Mouse (Mus musculus): ENCODE measurements around the gene Ddhd1. TPM values are rescaled to one million over a fixed set of nuclear protein-coding genes. Genes with fewer than 3 reads are reported as not detected.
A peak's percentile ranks its signal among the peaks of the same experiment; 100 is the strongest.

Ddhd1 gene
- polyA plus RNA-seq, 1 experiment from 2014 or later = 9.0 TPM

Small RNAs within 50 kb of the gene (microRNA-seq; reads per million reads assigned to microRNA genes)
- gene Mir5131 = 3.1 reads per million, percentile 12 among the genes with 10 or more reads in this experiment

Other genes with a start within 250 kb of the Ddhd1 start
- gene Fermt2, start 128.0 kb downstream of the Ddhd1 start, polyA plus RNA-seq (2015; fragmentation: Nextera tagmentation; extraction: Ambion mirVana) = 195 and 200 TPM in 2 replicates

Data from stomach, embryonic 15.5 days (tissue).